Mouse (Mus musculus) bone marrow, adult 2 months (tissue): Measurements from ENCODE around the gene Fhl2.

Experiments used
- CTCF ChIP-seq: fragments of 200-500 bp; IDR thresholded peaks from 2 replicates; pipeline ENCODE4 v1.5.1; 2011; ENCODE audit warnings: low read length, control low read depth; ENCODE audit not compliant: control insufficient read depth, insufficient read depth
- POLR2A ChIP-seq: fragments of 200-500 bp; IDR thresholded peaks from 2 replicates; pipeline ENCODE4 v1.6.1; 2011; ENCODE audit warnings: low read depth, mild to moderate bottlenecking, control low read depth, low read length, borderline replicate concordance; ENCODE audit not compliant: control insufficient read depth

DNA sequence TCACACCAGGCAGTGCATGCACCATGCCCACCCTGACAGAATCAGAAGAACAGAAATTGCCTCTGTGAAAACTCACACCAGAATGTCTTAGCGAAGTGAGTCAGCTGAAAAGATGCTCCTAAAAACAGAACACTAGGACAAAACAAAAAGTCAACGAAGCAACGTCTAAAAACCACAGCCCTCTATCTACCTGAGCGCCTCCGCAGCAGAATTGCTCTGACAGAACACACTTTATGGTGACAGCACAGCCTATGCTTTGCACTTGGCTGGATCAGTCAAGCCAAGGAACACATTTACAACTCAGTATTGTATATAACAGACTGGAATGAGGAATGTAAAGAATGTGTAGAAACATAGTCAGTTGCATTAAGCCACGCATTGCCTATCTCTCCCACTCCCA lies 18.4 kb downstream of the Fhl2 start:
- no peak for TF ChIP-seq CTCF
- TF ChIP-seq POLR2A = no peak
